Mouse (Mus musculus) heart, embryonic 14.5 days (tissue): ENCODE measurements around the gene Avl9. TPM values are rescaled to one million over a fixed set of nuclear protein-coding genes. Genes with fewer than 3 reads are reported as not detected.

ENCODE experiments used
- ATAC-seq: fragments of 200-750 bp; cut with Nextera tagmentation; 2 replicates; pipeline ENCODE4 v1.8.0; 2017; ENCODE audit warnings: low read depth, moderate TSS enrichment; ENCODE audit not compliant: insufficient number of reproducible peaks, insufficient read depth, low FRiP score
- H3K27ac ChIP-seq, 2 experiments: fragments of 200-500 bp in 1 of 2; fragments of 300-500 bp in 1 of 2; sonication (generic) in 1 of 2; replicated peaks in 1 of 2; 2 replicates each; pipeline ENCODE4 v1.5.1; 2012 to 2014; ENCODE audit warnings: low read depth in 2 of 2, low read length in 2 of 2, control low read depth in 1 of 2, mild to moderate bottlenecking in 1 of 2, mixed read lengths in 1 of 2; ENCODE audit not compliant: control insufficient read depth in 1 of 2, insufficient read depth in 1 of 2
- H3K27me3 ChIP-seq: fragments of 300-500 bp; sonication (generic); 2 replicates; pipeline ENCODE4 v1.6.1; 2014; ENCODE audit warnings: mild to moderate bottlenecking, low read length, control low read depth; ENCODE audit not compliant: control insufficient read depth, insufficient read depth
- H3K36me3 ChIP-seq: fragments of 300-500 bp; sonication (generic); 2 replicates; pipeline ENCODE4 v1.6.1; 2014; ENCODE audit warnings: mild to moderate bottlenecking, control low read depth, low read length, mixed read lengths; ENCODE audit not compliant: control insufficient read depth, insufficient read depth
- H3K4me1 ChIP-seq, 2 experiments: fragments of 200-500 bp in 1 of 2; fragments of 300-500 bp in 1 of 2; sonication (generic) in 1 of 2; 2 replicates each; pipeline ENCODE4 v1.6.1; 2012 to 2014; ENCODE audit warnings: low read length in 2 of 2, control low read depth in 1 of 2, mixed read lengths in 1 of 2; ENCODE audit not compliant: control insufficient read depth in 2 of 2, insufficient read depth in 2 of 2
- H3K4me2 ChIP-seq: fragments of 300-500 bp; sonication (generic); 2 replicates; pipeline ENCODE4 v1.6.1; 2014; ENCODE audit warnings: mild to moderate bottlenecking, low read length
- H3K4me3 ChIP-seq, 2 experiments: fragments of 200-500 bp in 1 of 2; fragments of 300-500 bp in 1 of 2; sonication (generic) in 1 of 2; 2 replicates each; pipeline ENCODE4 v1.5.1; 2012 to 2014; ENCODE audit warnings: low read length in 2 of 2, mild to moderate bottlenecking in 2 of 2, control low read depth in 1 of 2, low read depth in 1 of 2, moderate library complexity in 1 of 2; ENCODE audit not compliant: control insufficient read depth in 1 of 2, insufficient read depth in 1 of 2
- H3K9ac ChIP-seq: fragments of 300-500 bp; sonication (generic); 2 replicates; pipeline ENCODE4 v1.6.1; 2014; ENCODE audit warnings: mild to moderate bottlenecking, low read length
- H3K9me3 ChIP-seq: fragments of 300-500 bp; sonication (generic); 2 replicates; pipeline ENCODE4 v1.6.1; 2016; ENCODE audit warnings: low read length, control low read depth; ENCODE audit not compliant: control insufficient read depth
- WGBS: fragments of 180-500 bp; shearing (Covaris S2); extraction: QIAGEN DNeasy Blood & Tissue Kit; methylation state at CpG from one replicate; pipeline ENCODE4 v1.1.7; 2014; 5-methylcytosine and 5-hydroxymethylcytosine counted together
- polyA plus RNA-seq: library from polyadenylated mRNA; unstranded; fragments of >200 nt; fragmentation: Nextera tagmentation; extraction: Ambion mirVana; gene quantifications from 2 replicates; pipeline ENCODE4 v1.2.1, GENCODE M21; 2014

The Avl9 gene
- polyA plus RNA-seq, 1 experiment from 2014 or later, result 10.9 TPM

- Histone ChIP-seq H3K36me3 (peaks cover 8% of the 10 kb centered on the region), H3K9me3 (no peaks in the 10 kb centered on the region), H3K4me2 (no peak overlapping the region), H3K27me3 (no peaks in the 10 kb centered on the region), H3K9ac (no peak overlapping the region), H3K4me1 (peaks cover 0 to 19% of the 10 kb centered on the region in 2 experiments; a peak in 2 of 4 replicates), H3K27ac (no peak overlapping the region), H3K4me3 (no peak overlapping the region)
- ATAC-seq, result no peak
- 76% methylated on average over 1 of the region's 1 CpGs for WGBS
Measured at GRCm38 (mm10) chr6:56719071-56719470, 4.4 kb downstream of the Avl9 start.

- H3K27ac ChIP-seq, result peak overlapping the region in 1 of 2 experiments; percentile 41; a peak in 2 of 4 replicates
Measured at GRCm38 (mm10) chr6:56720877-56721276, 6.2 kb downstream of the Avl9 start.

GRCm38 (mm10) chr6:56732545-56732944, 17.8 kb downstream of the Avl9 start:
- Histone ChIP-seq H3K4me1 (no peaks in the 10 kb centered on the region), H3K27ac (no peak overlapping the region), H3K4me2 (no peak overlapping the region), H3K36me3 (peaks cover 77% of the 10 kb centered on the region), H3K4me3 (no peak overlapping the region), H3K9ac (no peak overlapping the region), H3K27me3 (no peaks in the 10 kb centered on the region), H3K9me3 (no peaks in the 10 kb centered on the region)
- no peak for ATAC-seq
- WGBS, result 79% methylated on average over 2 of the region's 2 CpGs

More at GRCm38 (mm10) chr6:56720877-56721276, 6.2 kb downstream of the Avl9 start:
- Histone ChIP-seq H3K27me3 (no peaks in the 10 kb centered on the region), H3K9ac (no peak overlapping the region), H3K4me3 (no peak overlapping the region), H3K9me3 (no peaks in the 10 kb centered on the region), H3K4me1 (peaks cover 0 to 16% of the 10 kb centered on the region in 2 experiments; a peak in 2 of 4 replicates), H3K36me3 (peaks cover 23% of the 10 kb centered on the region), H3K4me2 (no peak overlapping the region)
- ATAC-seq, result no peak
- 38% methylated on average over 3 of the region's 3 CpGs for WGBS

GRCm38 (mm10) chr6:56745950-56746543, 31.3 kb downstream of the Avl9 start:
- no peak overlapping the region for H3K4me3 ChIP-seq
- no peak for ATAC-seq
- 68% methylated on average over 5 of the region's 5 CpGs for WGBS

GRCm38 (mm10) chr6:56753719-56754118, 39.0 kb downstream of the Avl9 start:
- peaks cover 63% of the 10 kb centered on the region for H3K36me3 ChIP-seq
- no peak for ATAC-seq

More at GRCm38 (mm10) chr6:56745950-56746543, 31.3 kb downstream of the Avl9 start:
- peaks cover 37% of the 10 kb centered on the region for H3K36me3 ChIP-seq
- no peak overlapping the region for H3K27ac ChIP-seq
- H3K9ac ChIP-seq, result no peak overlapping the region
- no peak overlapping the region for H3K4me2 ChIP-seq
- no peaks in the 10 kb centered on the region for H3K9me3 ChIP-seq
- H3K4me1 ChIP-seq, result no peaks in the 10 kb centered on the region
- H3K27me3 ChIP-seq, result no peaks in the 10 kb centered on the region

GRCm38 (mm10) chr6:56756117-56756516, 41.4 kb downstream of the Avl9 start:
- Histone ChIP-seq H3K27me3 (no peaks in the 10 kb centered on the region), H3K9me3 (no peaks in the 10 kb centered on the region), H3K4me1 (peaks cover 0 to 5% of the 10 kb centered on the region in 2 experiments; a peak in 1 of 4 replicates), H3K36me3 (peaks cover 68% of the 10 kb centered on the region), H3K27ac (no peak overlapping the region), H3K9ac (no peak overlapping the region), H3K4me3 (no peak overlapping the region), H3K4me2 (no peak overlapping the region)
- 80% methylated on average over 1 of the region's 1 CpGs for WGBS
- ATAC-seq, result no peak

More at GRCm38 (mm10) chr6:56753719-56754118, 39.0 kb downstream of the Avl9 start:
- Histone ChIP-seq H3K9me3 (no peaks in the 10 kb centered on the region), H3K9ac (no peak overlapping the region), H3K27me3 (no peaks in the 10 kb centered on the region), H3K4me3 (no peak overlapping the region), H3K4me2 (no peak overlapping the region), H3K27ac (no peak overlapping the region), H3K4me1 (no peaks in the 10 kb centered on the region)
- WGBS, result 90% methylated on average over 3 of the region's 3 CpGs

GRCm38 (mm10) chr6:56759324-56759723, 44.6 kb downstream of the Avl9 start:
- no peak for ATAC-seq
- Histone ChIP-seq H3K4me2 (no peak overlapping the region), H3K9me3 (no peaks in the 10 kb centered on the region), H3K27me3 (no peaks in the 10 kb centered on the region), H3K27ac (no peak overlapping the region), H3K4me1 (peaks cover 3 to 10% of the 10 kb centered on the region in 2 experiments; a peak in 3 of 4 replicates), H3K4me3 (no peak overlapping the region), H3K9ac (no peak overlapping the region), H3K36me3 (peaks cover 64% of the 10 kb centered on the region)
- WGBS, result 92% methylated on average over 1 of the region's 1 CpGs

- ATAC-seq, result no peak
- Histone ChIP-seq H3K4me1 (peaks cover 3 to 10% of the 10 kb centered on the region in 2 experiments; a peak in 3 of 4 replicates), H3K27me3 (no peaks in the 10 kb centered on the region), H3K36me3 (peaks cover 24% of the 10 kb centered on the region), H3K4me3 (no peak overlapping the region), H3K9ac (no peak overlapping the region), H3K9me3 (no peaks in the 10 kb centered on the region), H3K4me2 (no peak overlapping the region), H3K27ac (no peak overlapping the region)
- 83% methylated on average over 3 of the region's 3 CpGs for WGBS
Measured at GRCm38 (mm10) chr6:56765265-56765664, 50.6 kb downstream of the Avl9 start.
